Mouse (Mus musculus) CD4-positive naive resting alpha-beta T cell, adult 76 days (primary cell): Measurements from ENCODE around the gene Tbl1xr1. TPM values are rescaled to one million over a fixed set of nuclear protein-coding genes. Genes with fewer than 3 reads are reported as not detected.

ENCODE experiments used
- total RNA-seq: library from RNA; stranded (reverse); gene quantifications from one replicate; pipeline ENCODE4 v1.2.4, GENCODE M21; 2023

Tbl1xr1 gene
- 99.3 TPM for total RNA-seq

GRCm38 (mm10) chr3:22076561-22076935 lies at the start of gene Tbl1xr1:
TSS of gene Tbl1xr1 (plus strand) at chr3:22076652.

